Mouse (Mus musculus): ENCODE measurements around the gene Ugt1a6b. TPM values are rescaled to one million over a fixed set of nuclear protein-coding genes. Genes with fewer than 3 reads are reported as not detected.

Gene Ugt1a6b
- total RNA-seq, 2 experiments from 2014 or later, result 3.5 to 12.0 TPM

GRCm38 (mm10) chr1:88259643-88260024 lies 156.6 kb downstream of the Ugt1a6b start:
- DNase-seq (ENCODE audit: low spot score in 2 of 2), result no peak

- DNase-seq (ENCODE audit: low spot score in 2 of 2), result no peak
These were observed 157.1 kb downstream of the Ugt1a6b start for GRCm38 (mm10) chr1:88260114-88260513.

GRCm38 (mm10) chr1:88260604-88261377 lies 157.7 kb downstream of the Ugt1a6b start:
- DNase-seq (ENCODE audit: low spot score in 2 of 2), result no peak

- DNase-seq (ENCODE audit: low spot score in 2 of 2), result no peak
These were observed 158.7 kb downstream of the Ugt1a6b start for GRCm38 (mm10) chr1:88261706-88262105.

- DNase-seq (ENCODE audit: low spot score in 2 of 2), result peak; percentile 72 to 73
These were observed 159.2 kb downstream of the Ugt1a6b start for GRCm38 (mm10) chr1:88262255-88262654.

- no peak for DNase-seq (ENCODE audit: low spot score in 2 of 2)
These were observed 159.9 kb downstream of the Ugt1a6b start for GRCm38 (mm10) chr1:88262961-88263360.

- no peak for DNase-seq (ENCODE audit: low spot score in 2 of 2)
These were observed 160.7 kb downstream of the Ugt1a6b start for GRCm38 (mm10) chr1:88263778-88264177.

GRCm38 (mm10) chr1:88264237-88264868 lies 161.3 kb downstream of the Ugt1a6b start:
- DNase-seq (ENCODE audit: low spot score in 2 of 2), result no peak

GRCm38 (mm10) chr1:88264869-88265240 lies 161.8 kb downstream of the Ugt1a6b start:
- DNase-seq (ENCODE audit: low spot score in 2 of 2), result no peak

- DNase-seq (ENCODE audit: low spot score in 2 of 2), result no peak
These were observed 163.1 kb downstream of the Ugt1a6b start for GRCm38 (mm10) chr1:88266123-88266522.

- DNase-seq (ENCODE audit: low spot score in 2 of 2), result no peak
These were observed 164.4 kb downstream of the Ugt1a6b start for GRCm38 (mm10) chr1:88267489-88267888.

- no peak for DNase-seq (ENCODE audit: low spot score in 2 of 2)
These were observed 165.0 kb downstream of the Ugt1a6b start for GRCm38 (mm10) chr1:88268070-88268469.

Other genes starting within 250 kb of the Ugt1a6b start
- 10 to 100 TPM; 54.6 to 74.6 TPM for gene Dgkd, start 250.0 kb upstream of the Ugt1a6b start, total RNA-seq (2021)
- 10 to 100 TPM; 19.8 to 21.4 TPM for gene Usp40, start 94.7 kb upstream of the Ugt1a6b start, total RNA-seq (2021)
- gene Ugt1a10, start 47.9 kb upstream of the Ugt1a6b start, total RNA-seq (2021), result under 1 TPM in 1 of 2 experiments, not detected in 1; 0.20 TPM
- gene Ugt1a9, start 32.5 kb upstream of the Ugt1a6b start, total RNA-seq (2021), result not detected
- gene Ugt1a8, start 15.4 kb upstream of the Ugt1a6b start, total RNA-seq (2021), result not detected
- 1 to 10 TPM; 1.8 to 3.6 TPM for gene Ugt1a7c, start 8.2 kb upstream of the Ugt1a6b start, total RNA-seq (2021)
- 10 to 100 TPM in 1 of 2 experiments, 1 to 10 TPM in 1; 9.8 to 20.9 TPM for gene Ugt1a6a, start 31.6 kb downstream of the Ugt1a6b start, total RNA-seq (2021)
- under 1 TPM in 1 of 2 experiments, not detected in 1; 0.26 TPM for gene Ugt1a5, start 62.8 kb downstream of the Ugt1a6b start, total RNA-seq (2021)
- gene Ugt1a2, start 97.3 kb downstream of the Ugt1a6b start, total RNA-seq (2021), result 1 to 10 TPM in 1 of 2 experiments, not detected in 1; 1.3 TPM
- 1 to 10 TPM; 2.2 to 3.1 TPM for gene Dnajb3, start 102.5 kb downstream of the Ugt1a6b start, total RNA-seq (2021)
- 10 to 100 TPM in 1 of 2 experiments, under 1 TPM in 1; 0.22 to 77.3 TPM for gene Ugt1a1, start 108.7 kb downstream of the Ugt1a6b start, total RNA-seq (2021)
- gene Mroh2a, start 123.7 kb downstream of the Ugt1a6b start, total RNA-seq (2021), result under 1 TPM; 0.33 to 0.51 TPM
- gene Hjurp, start 174.4 kb downstream of the Ugt1a6b start, total RNA-seq (2021), result 10 to 100 TPM; 21.7 to 27.4 TPM
- gene Trpm8, start 174.4 kb downstream of the Ugt1a6b start, total RNA-seq (2021), result not detected

Data from adrenal gland, adult 18-20 months (tissue).